In the genomic region with DNA sequence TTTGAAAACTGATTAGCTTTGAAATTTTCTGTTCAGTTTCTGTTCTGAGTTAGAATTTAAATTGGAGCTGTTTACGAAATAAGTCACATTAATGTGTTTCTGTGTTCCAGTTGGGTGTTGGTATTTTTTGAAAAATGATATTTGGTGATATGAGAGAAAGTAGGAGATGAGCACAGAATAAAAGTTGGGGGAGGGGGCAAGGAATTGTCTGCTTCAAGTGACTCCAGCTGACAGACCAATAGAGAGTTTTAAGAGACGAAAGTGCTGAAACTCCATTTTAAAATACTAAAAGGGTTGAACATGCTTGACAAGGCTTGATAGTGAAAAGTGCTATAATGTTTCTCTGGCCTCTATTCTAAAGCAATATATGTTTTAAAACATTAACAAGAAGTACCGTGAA, we compare ENCODE assay signal across 15 mouse cellular contexts. TPM values are rescaled to one million over a fixed set of nuclear protein-coding genes. Genes with fewer than 3 reads are reported as not detected.
DNase-seq lines count a peak whose midpoint lies in the region; ATAC-seq and TF ChIP-seq lines count a peak whose summit lies in the region.
"Had no signal": no experiment of that assay in that cellular context is flagged by ENCODE, and none has a peak within 500 bp of the region (broad histone marks: within the 10 kb centered on the region; RNA-seq: fewer than 3 reads in every experiment).

No protein-coding gene starts in this region.

- H3K4me1 ChIP-seq in midbrain, embryonic 14.5 days (ENCODE audit: control insufficient read depth, insufficient read depth, low read length), result no peaks in the 10 kb centered on the region
- H3K4me1 ChIP-seq in midbrain, embryonic 16.5 days (ENCODE audit: control insufficient read depth, insufficient read depth, low read length), result no peaks in the 10 kb centered on the region
- H3K4me1 ChIP-seq: embryonic facial prominence, embryonic 13.5 days; embryonic facial prominence, embryonic 15.5 days had no signal

- no peak for TF ChIP-seq CTCF in gastrocnemius, adult 2 months (IDR thresholded peaks at IDR 0.05)
- TF ChIP-seq CTCF in layer of hippocampus, adult 2 months (conservative IDR thresholded peaks at IDR 0.05), result no peak

- peak overlapping the region; percentile 44 for H3K4me3 ChIP-seq in gastrocnemius, adult 2 months
- H3K4me3 ChIP-seq in layer of hippocampus, adult 2 months, result no peak overlapping the region
- H3K4me3 ChIP-seq in midbrain, embryonic 14.5 days (replicated peaks; ENCODE audit: low read depth, low read length), result no peak overlapping the region
- H3K4me3 ChIP-seq in midbrain, embryonic 16.5 days (ENCODE audit: low read depth, low read length), result no peak overlapping the region
- H3K4me3 ChIP-seq: embryonic facial prominence, embryonic 13.5 days; embryonic facial prominence, embryonic 15.5 days; erythroblast, embryonic 14.5 days; forebrain, embryonic 10.5 days; forebrain, embryonic 12.5 days had no signal

- H3K9ac ChIP-seq in midbrain, embryonic 14.5 days (replicated peaks; ENCODE audit: low read length), result no peak overlapping the region
- no peak overlapping the region for H3K9ac ChIP-seq in midbrain, embryonic 16.5 days (ENCODE audit: low read depth, low read length)
- H3K9ac ChIP-seq: embryonic facial prominence, embryonic 13.5 days; embryonic facial prominence, embryonic 15.5 days; forebrain, embryonic 12.5 days had no signal

- 0 out of 2 replicates have a peak overlapping the region, but pooled peaks have one; percentile 3 for H3K4me2 ChIP-seq in midbrain, embryonic 14.5 days (ENCODE audit: low read length)
- H3K4me2 ChIP-seq in midbrain, embryonic 16.5 days (ENCODE audit: low read length), result no peak overlapping the region
- H3K4me2 ChIP-seq: embryonic facial prominence, embryonic 13.5 days; embryonic facial prominence, embryonic 15.5 days; forebrain, embryonic 12.5 days had no signal

- no peaks in the 10 kb centered on the region for H3K9me3 ChIP-seq in midbrain, embryonic 14.5 days (ENCODE audit: control insufficient read depth, low read length)
- H3K9me3 ChIP-seq in midbrain, embryonic 16.5 days (replicated peaks; ENCODE audit: control insufficient read depth, low read length, poor library complexity, severe bottlenecking), result no peaks in the 10 kb centered on the region
- H3K9me3 ChIP-seq: embryonic facial prominence, embryonic 13.5 days; embryonic facial prominence, embryonic 15.5 days; forebrain, embryonic 10.5 days; forebrain, embryonic 12.5 days had no signal

- 75% methylated on average over 3 of the region's 3 CpGs for WGBS in midbrain, embryonic 14.5 days
- 77% methylated on average over 3 of the region's 3 CpGs for WGBS in midbrain, embryonic 16.5 days

- no peak for ATAC-seq in midbrain, embryonic 14.5 days (ENCODE audit: low FRiP score, low TSS enrichment)
- no peak for ATAC-seq in midbrain, embryonic 16.5 days
- ATAC-seq: forebrain, embryonic 14.5 days; forebrain, embryonic 16.5 days had no signal

- intact Hi-C loops in gastrocnemius, adult 2 months (cut with DNase I), result no loop called here
- intact Hi-C loops in gastrocnemius, postnatal 36 days (cut with DNase I), result no loop called here

- peak overlapping the region; percentile 63 for H3K27ac ChIP-seq in gastrocnemius, adult 2 months
- peak overlapping the region; percentile 64 for H3K27ac ChIP-seq in layer of hippocampus, adult 2 months
- no peak overlapping the region for H3K27ac ChIP-seq in midbrain, embryonic 14.5 days (replicated peaks; ENCODE audit: low read depth, low read length)
- no peak overlapping the region for H3K27ac ChIP-seq in midbrain, embryonic 16.5 days (ENCODE audit: low read length)
- H3K27ac ChIP-seq: embryonic facial prominence, embryonic 13.5 days; embryonic facial prominence, embryonic 15.5 days; forebrain, embryonic 10.5 days; forebrain, embryonic 12.5 days had no signal

- peaks cover 5% of the 10 kb centered on the region; the same call in 1 of the 2 replicates for H3K27me3 ChIP-seq in midbrain, embryonic 14.5 days (ENCODE audit: control insufficient read depth, insufficient read depth, low read length)
- H3K27me3 ChIP-seq in midbrain, embryonic 16.5 days (ENCODE audit: control insufficient read depth, insufficient read depth, low read depth, low read length), result no peaks in the 10 kb centered on the region
- H3K27me3 ChIP-seq: embryonic facial prominence, embryonic 13.5 days; embryonic facial prominence, embryonic 15.5 days; forebrain, embryonic 12.5 days had no signal

- DNase-seq in gastrocnemius, adult 2 months, result no peak
- no peak for DNase-seq in gastrocnemius, postnatal 36 days
- DNase-seq in layer of hippocampus, adult 2 months (ENCODE audit: low spot score in 2 of 2), result no peak
- no peak for DNase-seq in layer of hippocampus, adult 9-10 months (ENCODE audit: low spot score)
- no peak for DNase-seq in midbrain, embryonic 14.5 days
- DNase-seq: cerebellum, adult 11 months; cerebellum, adult 8-10 months had no signal

- H3K36me3 ChIP-seq in midbrain, embryonic 14.5 days (ENCODE audit: control insufficient read depth, insufficient read depth, low read length), result no peaks in the 10 kb centered on the region
- no peaks in the 10 kb centered on the region for H3K36me3 ChIP-seq in midbrain, embryonic 16.5 days (ENCODE audit: control insufficient read depth, insufficient read depth, low read length)
- H3K36me3 ChIP-seq: embryonic facial prominence, embryonic 13.5 days; embryonic facial prominence, embryonic 15.5 days; forebrain, embryonic 10.5 days; forebrain, embryonic 12.5 days had no signal

RNA-seq across cellular contexts. Expression of gene Zcchc7, which starts 21.4 kb away (rescaled TPM):
- total RNA-seq in gastrocnemius, adult 2 months (2021), result 10 to 100 TPM; 20.4 to 20.8 TPM
- total RNA-seq in gastrocnemius, postnatal 36 days (2021), result 10 to 100 TPM; 11.5 to 16.2 TPM
- total RNA-seq in layer of hippocampus, adult 2 months (2021), result 10 to 100 TPM; 72.4 to 80.1 TPM
- 38.3 and 39.8 TPM in 2 replicates for polyA plus RNA-seq in midbrain, embryonic 14.5 days (2014; fragmentation: Nextera tagmentation; extraction: Ambion mirVana)
- 31.2 and 34.7 TPM in 2 replicates for polyA plus RNA-seq in midbrain, embryonic 16.5 days (2015; fragmentation: Nextera tagmentation; extraction: Ambion mirVana)

Comparison
In these comparisons a context has a peak if more than half of its experiments do, and no peak if none do; other contexts are left out.
1. H3K27ac ChIP-seq: peak in gastrocnemius, adult 2 months (single experiment) and layer of hippocampus, adult 2 months (single experiment); none in midbrain, embryonic 14.5 days (single experiment) and midbrain, embryonic 16.5 days (single experiment).